9 mouse cellular contexts compared by ENCODE assay signal in the genomic region with DNA sequence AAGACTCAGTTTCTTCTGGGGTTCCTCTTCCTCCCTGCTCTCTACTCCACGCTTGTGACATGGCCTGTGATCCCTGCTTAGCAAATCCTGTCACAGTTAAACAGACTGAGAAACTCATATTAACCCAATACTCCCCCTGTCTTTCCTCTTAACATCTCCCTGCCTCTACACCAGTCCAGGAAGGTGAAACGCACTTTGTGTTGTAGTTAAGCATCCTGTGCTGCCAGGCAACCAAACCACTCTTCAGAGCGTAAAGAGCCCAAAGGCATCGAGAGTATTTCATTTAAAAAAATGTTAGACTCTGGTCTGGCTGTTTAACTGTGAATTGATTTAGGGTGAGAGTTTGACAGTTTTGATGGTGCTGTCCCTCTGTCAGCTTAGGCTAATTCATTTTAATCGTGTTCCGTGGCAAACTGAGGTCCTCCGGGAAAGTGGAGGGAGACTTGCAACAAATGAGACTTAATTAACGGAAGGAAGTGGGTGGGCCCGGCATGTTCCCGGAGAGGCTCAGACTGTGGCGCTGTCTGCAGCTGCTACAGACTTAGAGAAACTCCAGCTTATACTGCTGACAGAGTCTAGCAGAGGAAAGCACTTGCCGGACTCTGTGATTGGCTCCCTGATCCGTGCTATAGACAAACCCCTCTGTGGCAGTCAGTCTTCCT. TPM values are rescaled to one million over a fixed set of nuclear protein-coding genes. Genes with fewer than 3 reads are reported as not detected.
A peak's percentile ranks its signal among the peaks of the same experiment; 100 is the strongest.
DNase-seq lines count a peak whose midpoint lies in the region; ATAC-seq and TF ChIP-seq lines count a peak whose summit lies in the region.
"Had no signal": no experiment of that assay in that cellular context is flagged by ENCODE, and none has a peak within 500 bp of the region (broad histone marks: within the 10 kb centered on the region; RNA-seq: fewer than 3 reads in every experiment).

No protein-coding gene starts in this region.

- peak overlapping the region; percentile 35 for H3K4me2 ChIP-seq in heart, embryonic 16.5 days (ENCODE audit: low read depth, low read length)
- H3K4me2 ChIP-seq in midbrain, postnatal 0 days (ENCODE audit: low read depth, low read length, poor library complexity, severe bottlenecking) = peak overlapping the region; percentile 9; the same call in 1 of the 2 replicates
- H3K4me2 ChIP-seq in forebrain, embryonic 11.5 days (ENCODE audit: low read depth, low read length, severe bottlenecking) = no peak overlapping the region
- H3K4me2 ChIP-seq: neural tube, embryonic 13.5 days had no signal

- peak; percentile 70; the same call in 1 of the 2 replicates for ATAC-seq in heart, embryonic 16.5 days (replicated peaks; ENCODE audit: extremely low read depth, insufficient read depth, low FRiP score)
- no peak for ATAC-seq in midbrain, postnatal 0 days (ENCODE audit: low FRiP score)
- no peak for ATAC-seq in forebrain, embryonic 11.5 days (replicated peaks; ENCODE audit: low FRiP score)

- H3K4me3 ChIP-seq in gastrocnemius, adult 2 months = peak overlapping the region; percentile 38
- H3K4me3 ChIP-seq in heart, embryonic 16.5 days (ENCODE audit: low read length) = no peak overlapping the region
- H3K4me3 ChIP-seq in midbrain, postnatal 0 days (ENCODE audit: low read depth, low read length) = no peak overlapping the region
- no peak overlapping the region for H3K4me3 ChIP-seq in forebrain, embryonic 11.5 days (ENCODE audit: low read depth, low read length)
- H3K4me3 ChIP-seq: neural tube, embryonic 13.5 days had no signal

- TF ChIP-seq CTCF in gastrocnemius, adult 2 months (IDR thresholded peaks at IDR 0.05) = no peak
- peak; percentile 21; the same call in 1 of the 2 replicates for TF ChIP-seq CTCF in midbrain, postnatal 0 days (IDR thresholded peaks at IDR 0.05)

- 32% methylated on average over 13 of the region's 13 CpGs for WGBS in heart, embryonic 16.5 days
- WGBS in midbrain, postnatal 0 days = 14% methylated on average over 13 of the region's 13 CpGs
- WGBS in forebrain, embryonic 11.5 days = 25% methylated on average over 13 of the region's 13 CpGs

- intact Hi-C loops in gastrocnemius, adult 2 months (cut with DNase I) = no loop called here

- DNase-seq in gastrocnemius, adult 2 months = no peak
- no peak for DNase-seq in gastrocnemius, postnatal 10 days
- DNase-seq in brain, adult 2 months (ENCODE audit: low read depth, low spot score) = peak; percentile 45
- peak; percentile 58 to 63 for DNase-seq in kidney, postnatal 25 days
- peak; percentile 12 for DNase-seq in midbrain, postnatal 0 days (ENCODE audit: low spot score)
- DNase-seq in ovary, postnatal 14 days (ENCODE audit: low spot score) = no peak
- no peak for DNase-seq in forebrain, embryonic 11.5 days (ENCODE audit: low spot score)

- no peaks in the 10 kb centered on the region for H3K4me1 ChIP-seq in heart, embryonic 16.5 days (ENCODE audit: control insufficient read depth, insufficient read depth, low read length)
- peaks cover 2% of the 10 kb centered on the region; the same call in 1 of the 2 replicates for H3K4me1 ChIP-seq in midbrain, postnatal 0 days (ENCODE audit: insufficient read depth, low read length)
- H3K4me1 ChIP-seq in forebrain, embryonic 11.5 days (replicated peaks; ENCODE audit: control insufficient read depth, insufficient read depth, low read length) = peaks cover 3% of the 10 kb centered on the region; the same call in 1 of the 2 replicates
- H3K4me1 ChIP-seq: neural tube, embryonic 13.5 days had no signal

- peak overlapping the region; percentile 77 for H3K27ac ChIP-seq in gastrocnemius, adult 2 months
- peak overlapping the region; percentile 63 for H3K27ac ChIP-seq in heart, embryonic 16.5 days (ENCODE audit: low read length)
- H3K27ac ChIP-seq in midbrain, postnatal 0 days (ENCODE audit: low read depth, low read length) = no peak overlapping the region; the same call in 1 of the 2 replicates
- no peak overlapping the region for H3K27ac ChIP-seq in forebrain, embryonic 11.5 days (ENCODE audit: low read depth, low read length)
- H3K27ac ChIP-seq: neural tube, embryonic 13.5 days had no signal

- no peaks in the 10 kb centered on the region for H3K9me3 ChIP-seq in heart, embryonic 16.5 days (replicated peaks; ENCODE audit: control insufficient read depth, low read length)
- H3K9me3 ChIP-seq in midbrain, postnatal 0 days (ENCODE audit: low read length) = no peaks in the 10 kb centered on the region
- H3K9me3 ChIP-seq in forebrain, embryonic 11.5 days (ENCODE audit: control insufficient read depth, low read length) = no peaks in the 10 kb centered on the region
- H3K9me3 ChIP-seq: neural tube, embryonic 13.5 days had no signal

- no peaks in the 10 kb centered on the region for H3K27me3 ChIP-seq in heart, embryonic 16.5 days (ENCODE audit: control insufficient read depth, insufficient read depth, low read length)
- H3K27me3 ChIP-seq in midbrain, postnatal 0 days (ENCODE audit: insufficient read depth, low read length) = no peaks in the 10 kb centered on the region
- no peaks in the 10 kb centered on the region for H3K27me3 ChIP-seq in forebrain, embryonic 11.5 days (ENCODE audit: control insufficient read depth, insufficient read depth, low read length)
- H3K27me3 ChIP-seq: neural tube, embryonic 13.5 days had no signal

- no peak overlapping the region; the same call in 1 of the 2 replicates for H3K9ac ChIP-seq in heart, embryonic 16.5 days (ENCODE audit: low read length)
- no peak overlapping the region for H3K9ac ChIP-seq in midbrain, postnatal 0 days (replicated peaks; ENCODE audit: low read length, poor library complexity, severe bottlenecking)
- no peak overlapping the region for H3K9ac ChIP-seq in forebrain, embryonic 11.5 days (ENCODE audit: low read length)
- H3K9ac ChIP-seq: neural tube, embryonic 13.5 days had no signal

- H3K36me3 ChIP-seq in heart, embryonic 16.5 days (ENCODE audit: control insufficient read depth, insufficient read depth) = peaks cover 23% of the 10 kb centered on the region; the same call in 1 of the 2 replicates
- no peaks in the 10 kb centered on the region for H3K36me3 ChIP-seq in midbrain, postnatal 0 days (ENCODE audit: insufficient read depth, low read length)
- H3K36me3 ChIP-seq in forebrain, embryonic 11.5 days (ENCODE audit: control insufficient read depth, insufficient read depth, low read length) = no peaks in the 10 kb centered on the region
- H3K36me3 ChIP-seq: neural tube, embryonic 13.5 days had no signal

RNA-seq across cellular contexts. Expression of a gene that starts 52.9 kb away (rescaled TPM):
- total RNA-seq in gastrocnemius, adult 2 months (2021) = 100 to 1,000 TPM; 177 to 191 TPM
- total RNA-seq in gastrocnemius, postnatal 10 days (2021) = 10 to 100 TPM; 66.3 to 71.7 TPM
- polyA plus RNA-seq in heart, embryonic 16.5 days (2015; fragmentation: Nextera tagmentation; extraction: Ambion mirVana) = 12.0 and 13.9 TPM in 2 replicates
- 2.0 and 2.7 TPM in 2 replicates for total RNA-seq in midbrain, postnatal 0 days (2014; rRNA removed)
- polyA plus RNA-seq in midbrain, postnatal 0 days (2015; fragmentation: Nextera tagmentation; extraction: Ambion mirVana) = 5.6 and 6.5 TPM in 2 replicates
- polyA plus RNA-seq in forebrain, embryonic 11.5 days (2014; fragmentation: Nextera tagmentation; extraction: Ambion mirVana) = 1.3 and 1.9 TPM in 2 replicates

Comparison
In these comparisons a context has a peak if more than half of its experiments do, and no peak if none do; other contexts are left out.
1. DNase-seq: peak in brain, adult 2 months (single experiment), kidney, postnatal 25 days (2 of 2) and midbrain, postnatal 0 days (single experiment); none in gastrocnemius, adult 2 months (single experiment), gastrocnemius, postnatal 10 days (single experiment), ovary, postnatal 14 days (single experiment) and forebrain, embryonic 11.5 days (single experiment).
2. H3K27ac ChIP-seq: peak in gastrocnemius, adult 2 months (single experiment) and heart, embryonic 16.5 days (single experiment); none in midbrain, postnatal 0 days (single experiment) and forebrain, embryonic 11.5 days (single experiment).
3. RNA of a gene that starts 52.9 kb away (total RNA-seq): 177 to 191 TPM in gastrocnemius, adult 2 months and 66.3 to 71.7 TPM in gastrocnemius, postnatal 10 days; 2.0 to 2.7 TPM in midbrain, postnatal 0 days; every median in the first group is over 10 times any median in the second.